Comparison of ENCODE assay signal across 8 mouse cellular contexts in genomic region chr9:46012091-46013008, GRCm38 (mm10). TPM values are rescaled to one million over a fixed set of nuclear protein-coding genes. Genes with fewer than 3 reads are reported as not detected.
A peak's percentile ranks its signal among the peaks of the same experiment; 100 is the strongest.
DNase-seq lines count a peak whose midpoint lies in the region; ATAC-seq and TF ChIP-seq lines count a peak whose summit lies in the region.

Gene Pafah1b2, minus strand, starts transcription at chr9:46012690.
Gene Sik3, plus strand, starts transcription at chr9:46012820.

- no peaks in the 10 kb centered on the region for H3K9me3 ChIP-seq in hindbrain, embryonic 16.5 days (ENCODE audit: control insufficient read depth, low read length)

- peak within 1 kb of the TSS; percentile 98 for H3K9ac ChIP-seq in hindbrain, embryonic 16.5 days (ENCODE audit: low read depth, low read length)

- H3K4me1 ChIP-seq in hindbrain, embryonic 16.5 days (ENCODE audit: control insufficient read depth, insufficient read depth, low read depth, low read length), result peaks cover 28% of the 10 kb centered on the region

- TF ChIP-seq CTCF in gastrocnemius, adult 2 months (IDR thresholded peaks at IDR 0.05), result peak; percentile 87

- H3K4me3 ChIP-seq in gastrocnemius, adult 2 months, result peak within 1 kb of the TSS; percentile 100
- peak within 1 kb of the TSS; percentile 98 for H3K4me3 ChIP-seq in hindbrain, embryonic 16.5 days (ENCODE audit: low read length)

- DNase-seq in gastrocnemius, adult 2 months, result peak; percentile 97
- peak; percentile 94 to 97 for DNase-seq in left cerebral cortex, adult 18-20 months (ENCODE audit: low spot score in 2 of 2)
- DNase-seq in lung, postnatal 4 days, result peak; percentile 97
- DNase-seq in retina, postnatal 1 day, result peak; percentile 97
- peak; percentile 96 for DNase-seq in thymus, postnatal 4 days

- H3K36me3 ChIP-seq in hindbrain, embryonic 16.5 days (ENCODE audit: control insufficient read depth, insufficient read depth, low read length), result no peaks in the 10 kb centered on the region

- H3K27me3 ChIP-seq in hindbrain, embryonic 16.5 days (replicated peaks; ENCODE audit: control insufficient read depth, insufficient read depth, low read length), result no peaks in the 10 kb centered on the region

- intact Hi-C loops in gastrocnemius, adult 2 months (cut with DNase I), result loop anchor here (5.0 kb wide), 1 partner anchor 70 kb away; no protein-coding TSS in a partner anchor

- peak within 1 kb of the TSS; percentile 99 for H3K27ac ChIP-seq in gastrocnemius, adult 2 months
- H3K27ac ChIP-seq in hindbrain, embryonic 16.5 days (ENCODE audit: low read depth, low read length), result peak within 1 kb of the TSS; percentile 92

- peak within 1 kb of the TSS; percentile 87 for H3K4me2 ChIP-seq in hindbrain, embryonic 16.5 days (ENCODE audit: low read length)

- 5% methylated on average over 29 of the region's 78 CpGs for WGBS in hindbrain, embryonic 16.5 days

- peak; percentile 81 for ATAC-seq in activated CD4-positive, CD25-positive, alpha-beta regulatory T cell, adult 4 months
- ATAC-seq in common myeloid progenitor, adult 5-6 weeks (replicated peaks; ENCODE audit: low read depth, poor library complexity, severe bottlenecking), result peak; percentile 51
- peak; percentile 90 for ATAC-seq in hindbrain, embryonic 16.5 days

RNA-seq across cellular contexts. Expression of gene Pafah1b2, which starts in this region (rescaled TPM):
- polyA plus RNA-seq in activated CD4-positive, CD25-positive, alpha-beta regulatory T cell, adult 4 months (2017; shearing (Covaris generic)), result 10 to 100 TPM; 59.9 to 63.9 TPM
- total RNA-seq in common myeloid progenitor, adult 5-6 weeks (2017), result 88.3 and 101 TPM in 2 replicates
- total RNA-seq in gastrocnemius, adult 2 months (2021), result 10 to 100 TPM; 28.0 to 29.5 TPM
- 263 and 279 TPM in 2 replicates for polyA plus RNA-seq in hindbrain, embryonic 16.5 days (2015; fragmentation: Nextera tagmentation; extraction: Ambion mirVana)
- total RNA-seq in left cerebral cortex, adult 18-20 months (2021), result 100 to 1,000 TPM; 216 to 221 TPM

RNA-seq across cellular contexts. Expression of gene Sik3, which starts in this region (rescaled TPM):
- polyA plus RNA-seq in activated CD4-positive, CD25-positive, alpha-beta regulatory T cell, adult 4 months (2017; shearing (Covaris generic)), result 10 to 100 TPM in 1 of 2 experiments, 1 to 10 TPM in 1; 7.9 to 10.4 TPM
- 21.1 and 25.1 TPM in 2 replicates for total RNA-seq in common myeloid progenitor, adult 5-6 weeks (2017)
- total RNA-seq in gastrocnemius, adult 2 months (2021), result 10 to 100 TPM; 38.0 to 41.1 TPM
- 5.2 and 5.7 TPM in 2 replicates for polyA plus RNA-seq in hindbrain, embryonic 16.5 days (2015; fragmentation: Nextera tagmentation; extraction: Ambion mirVana)
- total RNA-seq in left cerebral cortex, adult 18-20 months (2021), result 100 to 1,000 TPM; 112 to 132 TPM

Comparison
In these comparisons a context has a peak if more than half of its experiments do, and no peak if none do; other contexts are left out.
1. Peak in every context shown above with its lines: DNase-seq, ATAC-seq, H3K4me3 ChIP-seq and H3K27ac ChIP-seq.